Mouse (Mus musculus) MEL (cell line): ENCODE measurements around the gene Psrc1.

Experiments
- BHLHE40 ChIP-seq: IDR thresholded peaks from 2 replicates; pipeline ENCODE4 v1.6.1; 2012; ENCODE audit warnings: low read depth, mild to moderate bottlenecking, inconsistent platforms, low read length, improper control_type of control experiment, borderline replicate concordance
- CTCF ChIP-seq, 3 experiments: IDR thresholded peaks in 2 of 3; conservative IDR thresholded peaks in 1 of 3; 2 replicates each; pipeline ENCODE4 v1.5.1; 2011 to 2012; ENCODE audit warnings: low read length in 3 of 3, low read depth in 2 of 3, mild to moderate bottlenecking in 2 of 3, improper control_type of control experiment in 1 of 3, inconsistent platforms in 1 of 3, mixed read lengths in 1 of 3, moderate library complexity in 1 of 3; ENCODE audit not compliant: control insufficient read depth in 1 of 3, insufficient read depth in 1 of 3, poor library complexity in 1 of 3, severe bottlenecking in 1 of 3
- ELF1 ChIP-seq: IDR thresholded peaks from 2 replicates; pipeline ENCODE4 v1.6.1; 2014; ENCODE audit warnings: low read depth, mild to moderate bottlenecking, inconsistent platforms, low read length, improper control_type of control experiment, moderate library complexity
- EP300 ChIP-seq, 2 experiments: IDR thresholded peaks; 2 replicates each; pipeline ENCODE4 v1.6.1; 2011; ENCODE audit warnings: improper control_type of control experiment in 2 of 2, low read length in 2 of 2, low read depth in 1 of 2, mild to moderate bottlenecking in 1 of 2
- GATA1 ChIP-seq: IDR thresholded peaks from 2 replicates; pipeline ENCODE4 v1.6.1; 2011; ENCODE audit warnings: low read depth, low read length, improper control_type of control experiment
- MAFK ChIP-seq: IDR thresholded peaks from 2 replicates; pipeline ENCODE4 v1.6.1; 2011; ENCODE audit warnings: low read depth, mild to moderate bottlenecking, low read length, improper control_type of control experiment, borderline replicate concordance
- MXI1 ChIP-seq: IDR thresholded peaks from 2 replicates; pipeline ENCODE4 v1.6.1; 2011; ENCODE audit warnings: mild to moderate bottlenecking, low read depth, low read length, improper control_type of control experiment
- POLR2A ChIP-seq, 2 experiments: IDR thresholded peaks; 2 replicates each; pipeline ENCODE4 v1.6.1; 2011 to 2012; ENCODE audit warnings: low read length in 2 of 2, mild to moderate bottlenecking in 2 of 2, control low read depth in 1 of 2, improper control_type of control experiment in 1 of 2, low read depth in 1 of 2, moderate library complexity in 1 of 2; ENCODE audit not compliant: control insufficient read depth in 1 of 2, insufficient read depth in 1 of 2, poor library complexity in 1 of 2
- TAL1 ChIP-seq: IDR thresholded peaks from 2 replicates; pipeline ENCODE4 v1.6.1; 2012; ENCODE audit warnings: mild to moderate bottlenecking, inconsistent platforms, low read length, moderate library complexity, mixed read lengths
- USF1 ChIP-seq: IDR thresholded peaks from 2 replicates; pipeline ENCODE4 v1.6.1; 2014; ENCODE audit warnings: low read depth, mild to moderate bottlenecking, inconsistent platforms, low read length, improper control_type of control experiment, moderate library complexity
- USF2 ChIP-seq, 2 experiments: IDR thresholded peaks; 2 replicates each; pipeline ENCODE4 v1.6.1; 2011 to 2012; ENCODE audit warnings: improper control_type of control experiment in 2 of 2, low read length in 2 of 2, borderline replicate concordance in 1 of 2, inconsistent platforms in 1 of 2, low read depth in 1 of 2, mild to moderate bottlenecking in 1 of 2; ENCODE audit not compliant: insufficient read depth in 1 of 2
- ZC3H11A ChIP-seq: IDR thresholded peaks from 2 replicates; pipeline ENCODE4 v1.6.1; 2012; ENCODE audit warnings: low read depth, mild to moderate bottlenecking, inconsistent platforms, low read length, improper control_type of control experiment
- ZKSCAN1 ChIP-seq: IDR thresholded peaks from 2 replicates; pipeline ENCODE4 v1.6.1; 2012; ENCODE audit warnings: low read depth, mild to moderate bottlenecking, inconsistent platforms, low read length, improper control_type of control experiment, moderate library complexity
- ZNF384 ChIP-seq: IDR thresholded peaks from 2 replicates; pipeline ENCODE4 v1.6.1; 2012; ENCODE audit warnings: low read depth, mild to moderate bottlenecking, inconsistent platforms, low read length, improper control_type of control experiment

DNA sequence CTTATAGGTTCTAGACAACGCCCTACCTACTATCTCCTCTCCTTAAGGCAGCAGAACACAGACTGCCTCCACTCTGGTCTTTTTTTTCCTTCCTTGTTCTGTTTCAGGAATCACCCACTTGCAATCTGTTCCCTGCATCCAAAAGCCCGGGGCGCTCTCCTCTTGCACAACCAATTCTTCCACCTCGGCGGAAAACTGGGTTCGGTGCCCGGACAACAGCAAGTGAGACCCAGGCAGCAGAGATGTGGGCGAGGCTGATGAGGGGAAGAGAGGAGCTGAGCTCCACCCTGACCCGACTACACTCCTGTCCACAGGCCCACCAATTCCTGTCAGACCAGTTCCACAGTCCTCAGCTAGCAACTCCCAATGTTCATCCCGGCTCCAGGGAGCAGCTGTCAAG lies 2.5 kb downstream of the Psrc1 start:
- TF ChIP-seq POLR2A (IDR thresholded peaks at IDR 0.05; ENCODE audit: control insufficient read depth in 1 of 2, insufficient read depth in 1 of 2, low read depth in 1 of 2, low read length in 2 of 2, poor library complexity in 1 of 2) (no peak), ZNF384 (no peak), MAFK (no peak), ZC3H11A (no peak), CTCF (IDR thresholded peaks at IDR 0.05 in 2 of 3, conservative IDR thresholded peaks at IDR 0.05 in 1 of 3; ENCODE audit: control insufficient read depth in 1 of 3, insufficient read depth in 1 of 3, low read depth in 2 of 3, low read length in 3 of 3, poor library complexity in 1 of 3, severe bottlenecking in 1 of 3) (no peak), ZKSCAN1 (no peak), ELF1 (no peak), USF1 (no peak), MXI1 (no peak), BHLHE40 (no peak), GATA1 (no peak), USF2 (IDR thresholded peaks at IDR 0.05; ENCODE audit: borderline replicate concordance in 1 of 2, insufficient read depth in 1 of 2, low read depth in 1 of 2, low read length in 2 of 2) (no peak), EP300 (IDR thresholded peaks at IDR 0.05; ENCODE audit: low read depth in 1 of 2, low read length in 2 of 2) (no peak), TAL1 (no peak)
